Mouse (Mus musculus): ENCODE measurements around the gene 2200002D01Rik. TPM values are rescaled to one million over a fixed set of nuclear protein-coding genes. Genes with fewer than 3 reads are reported as not detected.

2200002D01Rik gene
- polyA plus RNA-seq, 1 experiment, result 42.4 TPM

DNA sequence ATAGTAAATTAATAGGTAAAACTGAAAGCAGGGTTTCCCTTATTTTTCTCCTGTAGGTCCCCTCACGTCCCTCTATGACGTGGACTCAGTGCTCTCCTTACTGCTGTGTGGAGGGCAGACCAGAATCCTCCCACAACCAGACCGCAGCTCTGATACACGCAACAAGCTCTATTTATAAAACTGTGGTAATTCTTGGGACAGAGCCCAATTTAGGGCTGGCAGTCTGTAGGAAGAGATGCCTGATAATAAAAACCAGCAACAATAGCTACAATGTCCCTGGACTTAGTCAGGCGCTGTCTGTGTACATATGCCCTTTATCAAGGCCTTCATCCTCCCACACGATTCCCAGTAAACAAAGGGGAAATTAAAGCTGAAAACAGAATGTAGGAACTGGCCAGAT is 14.5 kb downstream of the 2200002D01Rik start:
- Histone ChIP-seq H3K79me2 (ENCODE audit: control insufficient read depth, insufficient read depth) (peaks cover 1% of the 10 kb centered on the region), H3K36me3 (ENCODE audit: control insufficient read depth, insufficient read depth) (no peaks in the 10 kb centered on the region), H3K27me3 (ENCODE audit: control insufficient read depth, insufficient read depth, insufficient read length) (no peaks in the 10 kb centered on the region), H3K4me3 (no peak overlapping the region), H3ac (ENCODE audit: control insufficient read depth, insufficient read length) (no peak overlapping the region), H3K4me2 (ENCODE audit: low read depth) (peak overlapping the region; percentile 57)
- TF ChIP-seq SRF (IDR thresholded peaks at IDR 0.05; ENCODE audit: control insufficient read depth, insufficient read length, low read depth) (no peak), E2F4 (IDR thresholded peaks at IDR 0.05; ENCODE audit: insufficient read depth) (no peak), MYOG (IDR thresholded peaks at IDR 0.05; ENCODE audit: control insufficient read depth in 1 of 3, insufficient read depth in 1 of 3, insufficient read length in 2 of 3, low read depth in 2 of 3) (no peak), POLR2AphosphoS2 (IDR thresholded peaks at IDR 0.05; ENCODE audit: insufficient read length, low read depth) (no peak), MYOD1 (IDR thresholded peaks at IDR 0.05; ENCODE audit: control insufficient read depth in 1 of 3, insufficient read length in 2 of 3, low read depth in 2 of 3) (no peak), CEBPB (IDR thresholded peaks at IDR 0.05; ENCODE audit: insufficient read depth, poor library complexity, severe bottlenecking) (no peak), TCF3 (IDR thresholded peaks at IDR 0.05; ENCODE audit: insufficient read length, low read depth) (no peak), USF1 (IDR thresholded peaks at IDR 0.05; ENCODE audit: low read depth) (no peak), POLR2A (IDR thresholded peaks at IDR 0.05; ENCODE audit: insufficient read length, low read depth) (no peak), TCF12 (IDR thresholded peaks at IDR 0.05; ENCODE audit: insufficient read depth, poor library complexity, severe bottlenecking) (no peak), MAX (IDR thresholded peaks at IDR 0.05; ENCODE audit: low read depth) (no peak), REST (IDR thresholded peaks at IDR 0.05; ENCODE audit: insufficient read depth, insufficient read length) (no peak)

DNA sequence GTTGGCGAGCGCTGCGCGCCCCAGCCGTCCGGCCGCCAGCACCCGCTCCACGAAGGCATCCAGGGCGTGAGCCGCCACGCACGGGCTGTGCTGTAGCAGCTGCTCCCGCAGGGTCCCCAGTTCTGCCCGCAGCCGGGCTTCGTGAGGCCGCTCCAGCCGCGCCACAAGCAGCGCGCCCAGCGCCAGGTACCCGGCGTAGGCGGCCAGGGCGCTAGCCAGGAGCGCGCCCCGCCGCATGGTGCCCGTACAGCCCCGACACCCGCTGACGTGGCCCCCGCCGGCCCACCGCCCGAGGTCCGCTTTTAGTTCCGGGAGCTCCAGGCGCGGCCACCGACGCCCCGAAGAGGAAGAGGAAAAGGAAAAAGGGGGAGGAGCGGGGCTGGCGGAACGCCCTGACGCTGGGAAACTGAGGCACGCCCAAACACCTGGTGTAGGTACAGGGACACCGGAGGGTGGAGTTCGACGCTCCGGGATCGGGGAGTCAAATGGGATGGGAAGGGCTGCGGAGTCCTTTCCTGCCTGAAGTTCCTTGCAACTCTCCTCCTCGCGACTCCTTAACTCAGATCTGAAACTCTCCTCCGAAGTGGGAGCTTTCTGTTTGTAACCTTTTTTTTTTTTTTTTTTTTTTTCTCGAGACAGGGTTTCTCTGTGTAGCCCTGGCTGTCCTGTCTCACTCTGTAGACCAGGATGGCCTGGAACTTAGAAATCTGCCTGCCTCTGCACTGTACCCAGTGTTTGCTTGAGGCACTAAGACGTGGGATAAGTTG is 15.8 kb downstream of the 2200002D01Rik start, which contains the start of gene Kcnk6:
Kcnk6 (minus strand) TSS at position 269 of the 767 bp plus-strand sequence.
- no peak within 1 kb of the TSS for H3ac ChIP-seq (ENCODE audit: control insufficient read depth, insufficient read length)
- TF ChIP-seq MAX (IDR thresholded peaks at IDR 0.05; ENCODE audit: low read depth) (no peak), MYOG (IDR thresholded peaks at IDR 0.05; ENCODE audit: control insufficient read depth in 1 of 3, insufficient read depth in 1 of 3, insufficient read length in 2 of 3, low read depth in 2 of 3) (peak in 1 of 3 experiments; percentile 10)
- H3K27me3 ChIP-seq (ENCODE audit: control insufficient read depth, insufficient read depth, insufficient read length), result no peaks in the 10 kb centered on the region
- no peaks in the 10 kb centered on the region for H3K36me3 ChIP-seq (ENCODE audit: control insufficient read depth, insufficient read depth)
- H3K4me2 ChIP-seq (ENCODE audit: low read depth), result no peak within 1 kb of the TSS
- H3K79me2 ChIP-seq (ENCODE audit: control insufficient read depth, insufficient read depth), result no peaks in the 10 kb centered on the region
- H3K4me3 ChIP-seq, result no peak within 1 kb of the TSS

DNA sequence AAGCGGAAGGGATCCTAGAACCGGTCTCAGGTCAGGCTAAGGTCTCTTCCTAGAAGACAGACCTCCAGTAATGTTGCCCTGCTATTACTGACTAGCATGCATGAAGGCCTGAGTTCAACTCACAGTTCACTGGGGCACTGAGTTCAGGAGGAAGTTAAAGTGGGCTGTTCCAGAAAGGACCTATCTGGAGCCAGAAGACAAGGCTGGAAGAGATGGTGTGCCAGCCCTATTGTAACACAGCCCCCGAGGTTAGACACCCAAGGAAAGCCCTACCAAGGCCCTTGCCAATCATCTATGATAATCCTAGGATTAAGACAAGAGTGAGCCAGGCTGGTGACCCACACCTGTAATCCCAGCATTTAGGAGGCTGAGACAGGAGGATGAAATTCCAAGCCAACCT is 16.7 kb downstream of the 2200002D01Rik start:
- Histone ChIP-seq H3K27me3 (ENCODE audit: control insufficient read depth, insufficient read depth, insufficient read length) (no peaks in the 10 kb centered on the region), H3K36me3 (ENCODE audit: control insufficient read depth, insufficient read depth) (no peaks in the 10 kb centered on the region), H3K4me3 (no peak overlapping the region), H3K79me2 (ENCODE audit: control insufficient read depth, insufficient read depth) (no peaks in the 10 kb centered on the region), H3K4me2 (ENCODE audit: low read depth) (no peak overlapping the region), H3ac (ENCODE audit: control insufficient read depth, insufficient read length) (no peak overlapping the region)
- TF ChIP-seq MYOG (IDR thresholded peaks at IDR 0.05; ENCODE audit: control insufficient read depth in 1 of 3, insufficient read depth in 1 of 3, insufficient read length in 2 of 3, low read depth in 2 of 3) (no peak), POLR2A (IDR thresholded peaks at IDR 0.05; ENCODE audit: insufficient read length, low read depth) (no peak), SRF (IDR thresholded peaks at IDR 0.05; ENCODE audit: control insufficient read depth, insufficient read length, low read depth) (no peak), MAX (IDR thresholded peaks at IDR 0.05; ENCODE audit: low read depth) (no peak), USF1 (IDR thresholded peaks at IDR 0.05; ENCODE audit: low read depth) (no peak), POLR2AphosphoS2 (IDR thresholded peaks at IDR 0.05; ENCODE audit: insufficient read length, low read depth) (no peak), CEBPB (IDR thresholded peaks at IDR 0.05; ENCODE audit: insufficient read depth, poor library complexity, severe bottlenecking) (no peak), TCF3 (IDR thresholded peaks at IDR 0.05; ENCODE audit: insufficient read length, low read depth) (no peak), REST (IDR thresholded peaks at IDR 0.05; ENCODE audit: insufficient read depth, insufficient read length) (no peak), E2F4 (IDR thresholded peaks at IDR 0.05; ENCODE audit: insufficient read depth) (no peak), TCF12 (IDR thresholded peaks at IDR 0.05; ENCODE audit: insufficient read depth, poor library complexity, severe bottlenecking) (no peak), MYOD1 (IDR thresholded peaks at IDR 0.05; ENCODE audit: control insufficient read depth in 1 of 3, insufficient read length in 2 of 3, low read depth in 2 of 3) (no peak)

DNA sequence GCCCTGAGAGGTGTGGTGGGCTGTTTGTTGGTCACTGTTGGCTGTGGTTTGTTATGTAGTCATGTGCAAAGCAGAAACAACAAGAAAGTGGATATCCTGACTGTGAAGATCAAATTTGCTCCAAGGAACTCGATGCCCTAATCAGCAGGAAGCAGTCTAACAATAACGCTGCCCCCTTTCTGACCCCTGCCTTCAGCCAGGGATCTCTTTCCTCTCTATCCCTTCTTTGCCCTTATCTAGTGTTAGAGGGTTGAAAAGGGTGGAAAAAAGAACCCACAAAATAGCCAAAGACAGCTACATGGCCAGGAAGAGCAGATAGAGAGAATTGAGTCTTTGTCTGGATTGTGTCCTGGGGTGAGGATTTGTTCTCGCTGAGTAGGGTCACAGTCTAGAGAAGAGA is 17.7 kb downstream of the 2200002D01Rik start:
- Histone ChIP-seq H3K27me3 (ENCODE audit: control insufficient read depth, insufficient read depth, insufficient read length) (no peaks in the 10 kb centered on the region), H3K4me3 (no peak overlapping the region), H3K4me2 (ENCODE audit: low read depth) (no peak overlapping the region), H3K79me2 (ENCODE audit: control insufficient read depth, insufficient read depth) (no peaks in the 10 kb centered on the region), H3ac (ENCODE audit: control insufficient read depth, insufficient read length) (no peak overlapping the region), H3K36me3 (ENCODE audit: control insufficient read depth, insufficient read depth) (no peaks in the 10 kb centered on the region)
- TF ChIP-seq MAX (IDR thresholded peaks at IDR 0.05; ENCODE audit: low read depth) (no peak), TCF12 (IDR thresholded peaks at IDR 0.05; ENCODE audit: insufficient read depth, poor library complexity, severe bottlenecking) (no peak), MYOD1 (IDR thresholded peaks at IDR 0.05; ENCODE audit: control insufficient read depth in 1 of 3, insufficient read length in 2 of 3, low read depth in 2 of 3) (no peak), E2F4 (IDR thresholded peaks at IDR 0.05; ENCODE audit: insufficient read depth) (no peak), REST (IDR thresholded peaks at IDR 0.05; ENCODE audit: insufficient read depth, insufficient read length) (no peak), CEBPB (IDR thresholded peaks at IDR 0.05; ENCODE audit: insufficient read depth, poor library complexity, severe bottlenecking) (no peak), TCF3 (IDR thresholded peaks at IDR 0.05; ENCODE audit: insufficient read length, low read depth) (no peak), MYOG (IDR thresholded peaks at IDR 0.05; ENCODE audit: control insufficient read depth in 1 of 3, insufficient read depth in 1 of 3, insufficient read length in 2 of 3, low read depth in 2 of 3) (no peak)

DNA sequence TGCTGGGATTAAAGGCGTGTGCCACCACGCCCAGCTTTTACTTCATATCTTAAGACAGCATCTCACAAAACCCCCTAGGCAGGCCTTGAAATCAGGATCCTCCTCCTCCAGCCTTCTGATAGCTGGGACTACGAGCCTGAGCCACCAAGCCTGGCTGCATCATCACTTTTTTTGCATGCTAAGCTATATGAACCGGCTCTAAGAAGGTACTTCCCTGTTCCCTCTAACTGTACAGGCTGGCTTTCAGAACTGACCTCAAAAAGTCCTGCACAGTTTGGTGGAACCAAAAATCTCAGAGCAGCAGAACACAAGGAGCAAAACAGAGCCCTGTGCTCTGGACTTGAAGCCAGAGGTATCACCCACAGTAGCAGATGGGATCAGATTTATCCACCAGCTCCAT is 20.1 kb downstream of the 2200002D01Rik start:
- H3K79me2 ChIP-seq (ENCODE audit: control insufficient read depth, insufficient read depth), result no peaks in the 10 kb centered on the region
- H3K27me3 ChIP-seq (ENCODE audit: control insufficient read depth, insufficient read depth, insufficient read length), result no peaks in the 10 kb centered on the region
- H3K36me3 ChIP-seq (ENCODE audit: control insufficient read depth, insufficient read depth), result no peaks in the 10 kb centered on the region
- H3K4me2 ChIP-seq (ENCODE audit: low read depth), result no peak overlapping the region
- no peak for TF ChIP-seq MYOD1 (IDR thresholded peaks at IDR 0.05; ENCODE audit: control insufficient read depth in 1 of 3, insufficient read length in 2 of 3, low read depth in 2 of 3)
- no peak for TF ChIP-seq CEBPB (IDR thresholded peaks at IDR 0.05; ENCODE audit: insufficient read depth, poor library complexity, severe bottlenecking)
- no peak for TF ChIP-seq TCF12 (IDR thresholded peaks at IDR 0.05; ENCODE audit: insufficient read depth, poor library complexity, severe bottlenecking)
- no peak for TF ChIP-seq POLR2A (IDR thresholded peaks at IDR 0.05; ENCODE audit: insufficient read length, low read depth)
- no peak for TF ChIP-seq TCF3 (IDR thresholded peaks at IDR 0.05; ENCODE audit: insufficient read length, low read depth)
- TF ChIP-seq SRF (IDR thresholded peaks at IDR 0.05; ENCODE audit: control insufficient read depth, insufficient read length, low read depth), result no peak
- TF ChIP-seq REST (IDR thresholded peaks at IDR 0.05; ENCODE audit: insufficient read depth, insufficient read length), result no peak
- no peak for TF ChIP-seq USF1 (IDR thresholded peaks at IDR 0.05; ENCODE audit: low read depth)
- no peak for TF ChIP-seq MYOG (IDR thresholded peaks at IDR 0.05; ENCODE audit: control insufficient read depth in 1 of 3, insufficient read depth in 1 of 3, insufficient read length in 2 of 3, low read depth in 2 of 3)
- no peak for TF ChIP-seq MAX (IDR thresholded peaks at IDR 0.05; ENCODE audit: low read depth)
- TF ChIP-seq E2F4 (IDR thresholded peaks at IDR 0.05; ENCODE audit: insufficient read depth), result no peak
- no peak for TF ChIP-seq POLR2AphosphoS2 (IDR thresholded peaks at IDR 0.05; ENCODE audit: insufficient read length, low read depth)
- H3ac ChIP-seq (ENCODE audit: control insufficient read depth, insufficient read length), result no peak overlapping the region
- no peak overlapping the region for H3K4me3 ChIP-seq
